Mouse (Mus musculus): ENCODE measurements at regions not wholly inside any gene's neighbourhood (a gene's known extent, or its start where the extent isn't known, plus 50 kb on each side); places are given as distances from the start of the nearest gene placed in this dataset.

DNA sequence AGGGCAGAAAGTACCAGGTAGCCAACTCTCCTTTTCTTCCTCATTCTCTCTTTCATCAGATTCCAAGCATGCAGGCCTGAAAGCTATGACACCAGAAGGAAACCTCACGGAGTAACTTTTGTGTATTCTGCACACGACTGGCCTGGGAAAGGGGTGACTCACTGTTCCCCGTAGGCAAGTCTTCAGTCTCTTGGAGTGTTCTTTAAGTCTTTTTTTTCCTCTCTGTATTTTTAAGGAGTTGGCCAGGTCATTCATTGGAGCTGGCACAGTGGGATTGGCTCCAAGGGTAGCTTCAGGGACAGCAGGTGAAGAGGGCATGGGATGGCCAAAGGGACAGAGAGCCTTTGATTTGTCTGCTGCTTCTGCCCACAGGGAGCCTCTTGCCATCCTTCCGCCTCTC, 163.3 kb upstream of the Bmper start:
- H3K9ac ChIP-seq (ENCODE audit: low read depth, low read length): no peak overlapping the region
- H3K4me2 ChIP-seq (ENCODE audit: low read depth, low read length): no peak overlapping the region
- no peak for ATAC-seq (ENCODE audit: low read depth)
- no peak overlapping the region for H3K4me3 ChIP-seq (ENCODE audit: low read depth, low read length)
- H3K9me3 ChIP-seq (replicated peaks; ENCODE audit: control insufficient read depth, low read length): no peaks in the 10 kb centered on the region
- H3K27ac ChIP-seq (ENCODE audit: low read length): no peak overlapping the region
- no peaks in the 10 kb centered on the region for H3K4me1 ChIP-seq (ENCODE audit: control insufficient read depth, low read depth, low read length)
- H3K27me3 ChIP-seq (ENCODE audit: control insufficient read depth, insufficient read depth, low read depth, low read length): no peaks in the 10 kb centered on the region
- WGBS (ENCODE audit: insufficient replicate concordance): 53% methylated on average over 4 of the region's 4 CpGs
- H3K36me3 ChIP-seq (ENCODE audit: control insufficient read depth, insufficient read depth): no peaks in the 10 kb centered on the region

DNA sequence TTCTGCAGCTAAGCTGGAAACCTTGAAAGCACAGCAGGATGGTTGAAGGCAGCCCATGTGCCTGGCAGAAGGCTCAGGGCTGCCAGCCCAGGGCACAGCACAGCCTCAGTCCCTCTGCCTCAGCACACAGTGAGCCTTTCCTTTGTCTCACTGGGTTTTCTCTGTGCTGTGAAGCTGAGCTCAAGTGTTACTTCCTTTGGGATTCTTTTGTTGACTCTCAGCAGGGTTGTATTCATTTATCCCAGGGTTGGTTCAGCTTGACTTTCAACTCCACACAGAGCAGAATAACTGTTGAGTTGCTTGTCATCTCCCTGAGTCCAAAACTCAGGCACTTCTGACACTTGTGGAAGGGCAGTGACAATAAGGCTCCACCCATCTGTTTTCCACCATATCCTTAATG, 162.3 kb upstream of the Bmper start:
- Histone ChIP-seq H3K4me2 (ENCODE audit: low read depth, low read length) (no peak overlapping the region), H3K9ac (ENCODE audit: low read depth, low read length) (no peak overlapping the region), H3K4me1 (ENCODE audit: control insufficient read depth, low read depth, low read length) (no peaks in the 10 kb centered on the region), H3K36me3 (ENCODE audit: control insufficient read depth, insufficient read depth) (no peaks in the 10 kb centered on the region), H3K4me3 (ENCODE audit: low read depth, low read length) (no peak overlapping the region), H3K27me3 (ENCODE audit: control insufficient read depth, insufficient read depth, low read depth, low read length) (no peaks in the 10 kb centered on the region), H3K9me3 (replicated peaks; ENCODE audit: control insufficient read depth, low read length) (no peaks in the 10 kb centered on the region), H3K27ac (ENCODE audit: low read length) (no peak overlapping the region)
- ATAC-seq (ENCODE audit: low read depth): no peak

DNA sequence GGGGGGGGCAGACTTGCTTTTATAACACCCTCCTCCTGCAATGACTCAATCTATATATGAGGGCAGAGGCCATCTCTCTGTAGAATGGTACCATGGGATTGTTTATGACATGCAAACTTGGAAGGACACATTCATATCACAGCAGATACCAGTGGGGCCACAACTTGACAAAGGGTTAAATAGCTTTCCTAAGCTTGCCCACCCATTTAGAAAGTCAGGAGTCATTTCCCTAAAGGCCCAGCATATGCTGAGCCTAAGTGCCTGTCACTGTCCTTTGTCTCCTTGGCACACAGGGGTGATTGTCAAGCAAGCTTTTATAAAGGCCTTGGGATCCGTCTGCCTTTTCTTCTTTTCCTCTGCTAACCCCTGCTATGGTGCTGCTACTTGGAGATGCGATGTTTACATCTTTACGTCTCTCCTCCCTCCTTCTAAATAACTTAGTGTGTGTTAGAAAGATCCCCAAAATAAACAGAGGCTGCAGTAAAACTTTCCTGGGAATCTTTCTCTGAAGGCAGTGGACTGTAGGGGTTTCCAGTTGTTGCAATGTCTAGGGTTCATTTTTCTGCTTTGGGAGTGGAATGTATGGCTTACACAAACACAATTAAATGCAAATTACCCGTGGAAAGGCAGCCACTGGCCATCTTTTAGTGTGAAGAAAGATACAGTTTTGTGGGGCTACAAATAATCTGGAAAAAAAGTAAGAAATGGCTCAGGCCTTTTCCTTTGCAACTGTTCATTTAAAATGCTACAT, 161.5 kb upstream of the Bmper start:
- ATAC-seq (ENCODE audit: low read depth): no peak

DNA sequence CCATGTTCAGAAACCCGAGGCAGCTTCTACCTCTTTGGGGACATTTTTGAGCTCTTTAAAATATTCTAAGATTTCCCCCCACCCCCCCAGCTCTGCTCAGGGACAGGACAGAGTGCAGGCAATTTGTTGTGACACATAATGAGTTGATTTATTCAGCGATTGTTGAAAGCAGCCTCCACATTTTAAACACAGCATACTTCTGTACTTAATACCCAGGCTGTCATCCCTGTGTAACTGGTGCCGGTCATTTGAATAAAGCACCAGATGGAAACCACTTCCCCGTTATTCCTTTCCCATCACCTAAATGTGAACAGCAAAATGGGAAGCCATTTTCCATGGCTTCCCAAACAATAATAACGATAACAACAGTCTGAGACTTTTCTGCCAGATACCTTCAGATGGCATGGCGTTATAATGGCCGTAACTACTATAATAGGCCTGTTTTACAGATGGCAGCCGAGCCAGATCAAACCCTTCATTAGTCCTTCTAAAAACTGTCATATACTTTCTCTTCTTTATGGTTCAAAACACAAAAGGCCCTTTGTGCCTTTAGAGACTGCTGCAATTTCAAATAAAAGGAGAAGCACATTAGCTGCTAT, 160.7 kb upstream of the Bmper start:
- Histone ChIP-seq H3K27ac (ENCODE audit: low read length) (no peak overlapping the region), H3K4me2 (ENCODE audit: low read depth, low read length) (no peak overlapping the region), H3K27me3 (ENCODE audit: control insufficient read depth, insufficient read depth, low read depth, low read length) (no peaks in the 10 kb centered on the region), H3K9ac (ENCODE audit: low read depth, low read length) (no peak overlapping the region), H3K4me3 (ENCODE audit: low read depth, low read length) (no peak overlapping the region), H3K9me3 (replicated peaks; ENCODE audit: control insufficient read depth, low read length) (no peaks in the 10 kb centered on the region), H3K4me1 (ENCODE audit: control insufficient read depth, low read depth, low read length) (no peaks in the 10 kb centered on the region), H3K36me3 (ENCODE audit: control insufficient read depth, insufficient read depth) (no peaks in the 10 kb centered on the region)
- no peak for ATAC-seq (ENCODE audit: low read depth)
- 63% methylated on average over 8 of the region's 8 CpGs for WGBS (ENCODE audit: insufficient replicate concordance)

More for the DNA sequence above, 161.5 kb upstream of the Bmper start:
- H3K9ac ChIP-seq (ENCODE audit: low read depth, low read length): no peak overlapping the region
- H3K4me3 ChIP-seq (ENCODE audit: low read depth, low read length): no peak overlapping the region
- WGBS (ENCODE audit: insufficient replicate concordance): 47% methylated on average over 4 of the region's 4 CpGs
- H3K4me2 ChIP-seq (ENCODE audit: low read depth, low read length): no peak overlapping the region
- H3K27ac ChIP-seq (ENCODE audit: low read length): no peak overlapping the region
- H3K9me3 ChIP-seq (replicated peaks; ENCODE audit: control insufficient read depth, low read length): no peaks in the 10 kb centered on the region
- H3K4me1 ChIP-seq (ENCODE audit: control insufficient read depth, low read depth, low read length): no peaks in the 10 kb centered on the region
- H3K27me3 ChIP-seq (ENCODE audit: control insufficient read depth, insufficient read depth, low read depth, low read length): no peaks in the 10 kb centered on the region
- no peaks in the 10 kb centered on the region for H3K36me3 ChIP-seq (ENCODE audit: control insufficient read depth, insufficient read depth)

DNA sequence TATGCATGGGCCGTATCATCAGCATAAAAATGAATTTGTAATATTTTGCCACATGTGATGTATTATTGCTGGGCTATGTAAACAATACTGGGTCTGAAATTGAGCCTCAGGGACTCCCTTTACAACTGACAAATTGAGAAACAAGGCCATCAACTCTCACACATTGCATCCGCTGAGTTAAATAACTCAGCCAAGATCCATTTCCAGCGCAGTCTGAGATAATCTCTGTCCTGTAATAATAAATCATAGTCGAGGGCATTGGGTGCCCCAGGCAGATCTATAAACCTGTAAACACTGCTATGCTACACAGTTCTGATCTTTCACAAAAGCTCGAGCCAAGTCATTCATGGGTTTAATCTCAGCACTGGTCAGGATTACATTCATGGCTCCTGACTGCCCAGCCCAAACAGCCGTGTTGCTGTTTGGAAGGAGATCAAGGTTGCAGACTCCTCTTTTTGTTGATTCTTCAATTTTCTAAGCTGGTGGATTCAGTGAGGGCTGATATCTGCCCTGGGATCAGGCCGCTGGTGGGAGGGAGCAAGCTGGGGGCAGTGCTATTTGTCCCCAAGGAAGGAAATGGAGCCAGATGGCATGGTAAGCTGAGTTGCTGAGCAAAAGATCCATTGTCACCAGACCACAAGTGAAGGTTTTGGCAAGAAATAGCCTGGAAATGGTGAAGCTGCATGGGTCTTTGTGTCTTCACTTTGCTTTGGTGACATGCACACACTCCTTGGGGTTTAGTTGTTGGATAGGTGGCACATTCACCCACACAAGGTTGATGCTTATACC, 160.0 kb upstream of the Bmper start:
- 44% methylated on average over 7 of the region's 7 CpGs for WGBS (ENCODE audit: insufficient replicate concordance)
- Histone ChIP-seq H3K4me2 (ENCODE audit: low read depth, low read length) (no peak overlapping the region), H3K9ac (ENCODE audit: low read depth, low read length) (no peak overlapping the region), H3K4me3 (ENCODE audit: low read depth, low read length) (no peak overlapping the region), H3K36me3 (ENCODE audit: control insufficient read depth, insufficient read depth) (no peaks in the 10 kb centered on the region), H3K27ac (ENCODE audit: low read length) (no peak overlapping the region), H3K9me3 (replicated peaks; ENCODE audit: control insufficient read depth, low read length) (no peaks in the 10 kb centered on the region), H3K4me1 (ENCODE audit: control insufficient read depth, low read depth, low read length) (no peaks in the 10 kb centered on the region), H3K27me3 (ENCODE audit: control insufficient read depth, insufficient read depth, low read depth, low read length) (no peaks in the 10 kb centered on the region)
- no peak for ATAC-seq (ENCODE audit: low read depth)

DNA sequence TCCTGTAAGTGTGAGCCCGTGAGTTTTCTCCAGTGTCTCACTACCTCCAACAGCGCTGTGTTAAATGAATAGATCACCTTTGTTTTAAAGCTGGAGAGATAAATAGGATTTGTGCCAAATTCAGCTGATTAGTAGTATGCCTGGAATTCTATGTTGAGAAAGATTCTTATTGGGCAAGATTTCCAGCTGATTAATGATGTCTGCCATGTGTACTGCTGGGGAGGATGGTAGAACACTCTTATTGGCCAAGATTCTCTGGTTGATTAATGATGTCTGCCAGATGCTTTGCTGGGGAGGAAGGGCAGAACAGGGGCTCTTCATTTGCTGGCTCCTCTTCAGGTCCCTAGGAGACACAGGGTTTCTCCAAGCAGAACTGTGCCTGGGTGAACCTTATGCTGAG, 158.9 kb upstream of the Bmper start:
- WGBS (ENCODE audit: insufficient replicate concordance): 69% methylated on average over 2 of the region's 2 CpGs
- Histone ChIP-seq H3K27ac (ENCODE audit: low read length) (no peak overlapping the region), H3K9ac (ENCODE audit: low read depth, low read length) (no peak overlapping the region), H3K4me3 (ENCODE audit: low read depth, low read length) (no peak overlapping the region), H3K27me3 (ENCODE audit: control insufficient read depth, insufficient read depth, low read depth, low read length) (no peaks in the 10 kb centered on the region), H3K4me2 (ENCODE audit: low read depth, low read length) (no peak overlapping the region), H3K4me1 (ENCODE audit: control insufficient read depth, low read depth, low read length) (no peaks in the 10 kb centered on the region), H3K9me3 (replicated peaks; ENCODE audit: control insufficient read depth, low read length) (no peaks in the 10 kb centered on the region), H3K36me3 (ENCODE audit: control insufficient read depth, insufficient read depth) (no peaks in the 10 kb centered on the region)
- ATAC-seq (ENCODE audit: low read depth): no peak

DNA sequence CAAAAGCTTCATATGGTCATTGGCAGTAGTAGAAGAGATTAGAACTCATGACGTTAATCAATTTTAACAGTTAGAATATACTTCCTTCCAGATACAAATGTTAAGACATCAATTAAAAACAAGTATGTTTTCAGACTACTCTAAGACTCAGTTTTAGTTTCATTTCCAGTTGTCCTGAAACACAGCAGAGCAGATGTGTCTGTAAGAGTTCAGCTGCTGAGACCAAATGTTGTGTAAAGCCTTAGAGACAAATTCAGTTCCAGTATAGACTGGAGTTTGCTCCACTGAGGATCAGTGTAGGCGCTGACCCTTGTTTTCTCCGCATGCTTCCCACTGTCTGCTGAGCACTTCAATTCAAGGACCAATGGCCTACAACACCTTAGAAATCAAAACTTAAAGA, 158.1 kb upstream of the Bmper start:
- no peak for ATAC-seq (ENCODE audit: low read depth)
- H3K9ac ChIP-seq (ENCODE audit: low read depth, low read length): no peak overlapping the region
- no peaks in the 10 kb centered on the region for H3K9me3 ChIP-seq (replicated peaks; ENCODE audit: control insufficient read depth, low read length)
- no peaks in the 10 kb centered on the region for H3K36me3 ChIP-seq (ENCODE audit: control insufficient read depth, insufficient read depth)
- no peak overlapping the region for H3K4me3 ChIP-seq (ENCODE audit: low read depth, low read length)
- no peaks in the 10 kb centered on the region for H3K27me3 ChIP-seq (ENCODE audit: control insufficient read depth, insufficient read depth, low read depth, low read length)
- H3K4me2 ChIP-seq (ENCODE audit: low read depth, low read length): no peak overlapping the region
- no peak overlapping the region for H3K27ac ChIP-seq (ENCODE audit: low read length)
- 84% methylated on average over 3 of the region's 3 CpGs for WGBS (ENCODE audit: insufficient replicate concordance)
- no peaks in the 10 kb centered on the region for H3K4me1 ChIP-seq (ENCODE audit: control insufficient read depth, low read depth, low read length)

DNA sequence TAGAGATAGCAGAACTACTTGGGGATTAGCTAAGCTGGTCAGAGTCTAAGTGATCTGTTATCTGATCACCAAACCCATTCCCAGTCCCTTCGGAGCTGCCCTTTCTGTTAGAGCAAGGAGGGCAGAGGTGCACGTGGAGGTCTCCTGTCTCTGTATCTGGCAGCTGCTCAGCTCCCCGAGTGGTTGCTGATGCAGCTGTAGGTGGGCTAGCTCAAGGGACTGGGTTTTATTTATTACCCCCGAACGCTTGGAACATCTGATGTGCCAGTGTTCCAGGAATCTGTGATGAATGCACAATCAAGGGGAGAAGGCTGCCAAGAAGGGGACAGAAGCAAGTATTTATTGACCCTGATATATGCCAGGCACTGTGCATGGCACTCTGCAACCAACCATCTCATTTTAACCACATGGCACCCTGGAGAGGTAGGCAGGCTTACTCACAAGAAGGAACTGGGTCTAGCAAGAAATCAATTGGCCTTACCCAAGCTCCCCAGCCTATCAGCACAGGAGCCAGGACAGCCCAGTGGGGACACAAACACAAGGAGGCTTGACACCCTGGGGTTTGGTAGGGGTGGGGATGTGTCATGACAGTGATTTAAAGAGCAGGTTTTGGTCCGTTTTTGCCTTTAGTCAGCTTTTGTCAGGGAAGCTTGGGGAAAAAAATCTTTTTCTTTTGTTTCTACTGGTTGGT, 154.6 kb upstream of the Bmper start:
- Histone ChIP-seq H3K27me3 (ENCODE audit: control insufficient read depth, insufficient read depth, low read depth, low read length) (no peaks in the 10 kb centered on the region), H3K36me3 (ENCODE audit: control insufficient read depth, insufficient read depth) (no peaks in the 10 kb centered on the region), H3K4me2 (ENCODE audit: low read depth, low read length) (no peak overlapping the region), H3K4me3 (ENCODE audit: low read depth, low read length) (no peak overlapping the region), H3K4me1 (ENCODE audit: control insufficient read depth, low read depth, low read length) (no peaks in the 10 kb centered on the region), H3K9ac (ENCODE audit: low read depth, low read length) (no peak overlapping the region), H3K27ac (ENCODE audit: low read length) (no peak overlapping the region), H3K9me3 (replicated peaks; ENCODE audit: control insufficient read depth, low read length) (no peaks in the 10 kb centered on the region)
- no peak for ATAC-seq (ENCODE audit: low read depth)
- WGBS (ENCODE audit: insufficient replicate concordance): 53% methylated on average over 6 of the region's 6 CpGs

DNA sequence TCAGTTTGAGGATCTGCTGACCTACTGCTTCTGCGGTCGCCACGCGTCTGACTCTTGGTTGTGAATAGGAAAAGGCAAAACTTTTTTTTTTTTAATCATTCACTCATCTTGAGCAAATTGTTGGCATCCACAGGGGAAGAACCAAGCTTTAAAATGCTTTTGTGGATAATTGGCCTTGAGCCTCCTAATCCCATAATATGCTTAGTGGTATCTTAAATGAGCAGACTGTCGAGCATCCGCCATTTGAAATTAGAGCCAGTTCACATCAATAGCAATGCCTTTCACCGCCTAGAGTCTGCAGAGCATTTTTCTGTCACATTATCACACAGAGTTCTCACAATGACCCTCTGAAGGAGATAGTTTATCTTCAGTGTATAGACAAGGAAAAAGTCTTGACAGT, 153.7 kb upstream of the Bmper start:
- Histone ChIP-seq H3K4me1 (ENCODE audit: control insufficient read depth, low read depth, low read length) (no peaks in the 10 kb centered on the region), H3K36me3 (ENCODE audit: control insufficient read depth, insufficient read depth) (no peaks in the 10 kb centered on the region), H3K9me3 (replicated peaks; ENCODE audit: control insufficient read depth, low read length) (no peaks in the 10 kb centered on the region), H3K4me2 (ENCODE audit: low read depth, low read length) (no peak overlapping the region), H3K27ac (ENCODE audit: low read length) (no peak overlapping the region), H3K27me3 (ENCODE audit: control insufficient read depth, insufficient read depth, low read depth, low read length) (no peaks in the 10 kb centered on the region), H3K4me3 (ENCODE audit: low read depth, low read length) (no peak overlapping the region), H3K9ac (ENCODE audit: low read depth, low read length) (no peak overlapping the region)
- ATAC-seq (ENCODE audit: low read depth): no peak
- WGBS (ENCODE audit: insufficient replicate concordance): 82% methylated on average over 7 of the region's 7 CpGs

Data from liver, embryonic 16.5 days (tissue).